11 mouse cellular contexts compared by ENCODE assay signal in genomic region chr11:117341218-117341617, GRCm38 (mm10).
DNase-seq lines count a peak whose midpoint lies in the region; ATAC-seq and TF ChIP-seq lines count a peak whose summit lies in the region.
"Had no signal": no experiment of that assay in that cellular context is flagged by ENCODE, and none has a peak within 500 bp of the region (broad histone marks: within the 10 kb centered on the region; RNA-seq: fewer than 3 reads in every experiment).

No protein-coding gene starts in this region.

- H3K4me1 ChIP-seq in ES-E14 (ENCODE audit: control insufficient read depth in 2 of 2, insufficient read depth in 2 of 2, low read length in 2 of 2, poor library complexity in 1 of 2), result peaks cover 12 to 48% of the 10 kb centered on the region in 2 experiments
- H3K4me1 ChIP-seq in forebrain, embryonic 13.5 days, result peaks cover 87% of the 10 kb centered on the region
- peaks cover 47% of the 10 kb centered on the region for H3K4me1 ChIP-seq in midbrain, embryonic 11.5 days (ENCODE audit: control insufficient read depth, insufficient read depth, low read length)
- peaks cover 76% of the 10 kb centered on the region for H3K4me1 ChIP-seq in heart, embryonic 11.5 days (ENCODE audit: control insufficient read depth, insufficient read depth, low read length)

- in situ Hi-C loops in ES-E14 (cut with MboI; ENCODE audit: low sequenced_read_pairs in 2 of 2, unreplicated experiment in 2 of 2), result no loop called here

- WGBS in forebrain, embryonic 13.5 days, result 5% methylated on average over 7 of the region's 7 CpGs
- WGBS in midbrain, embryonic 11.5 days, result 21% methylated on average over 7 of the region's 7 CpGs
- WGBS in heart, embryonic 11.5 days (ENCODE audit: insufficient replicate concordance), result 56% methylated on average over 7 of the region's 7 CpGs

- H3K4me3 ChIP-seq in ES-E14 (ENCODE audit: insufficient read depth in 1 of 2, low read depth in 1 of 2, low read length in 2 of 2, poor library complexity in 1 of 2, severe bottlenecking in 1 of 2), result peak overlapping the region; percentile 6 to 19; a peak in 3 of 4 replicates
- H3K4me3 ChIP-seq in forebrain, embryonic 13.5 days, result no peak overlapping the region
- no peak overlapping the region for H3K4me3 ChIP-seq in midbrain, embryonic 11.5 days (ENCODE audit: low read depth, low read length)
- no peak overlapping the region for H3K4me3 ChIP-seq in gastrocnemius, adult 2 months
- no peak overlapping the region for H3K4me3 ChIP-seq in heart, embryonic 11.5 days (ENCODE audit: low read depth, low read length)
- H3K4me3 ChIP-seq: heart, embryonic 15.5 days; stomach, embryonic 15.5 days had no signal

- peak; percentile 68 for ATAC-seq in forebrain, embryonic 13.5 days
- ATAC-seq in midbrain, embryonic 11.5 days (ENCODE audit: low FRiP score), result peak; percentile 64
- ATAC-seq in heart, embryonic 11.5 days (replicated peaks; ENCODE audit: insufficient number of reproducible peaks, low FRiP score, low TSS enrichment), result no peak

- H3K27me3 ChIP-seq in forebrain, embryonic 13.5 days, result no peaks in the 10 kb centered on the region
- H3K27me3 ChIP-seq in midbrain, embryonic 11.5 days (ENCODE audit: control insufficient read depth, insufficient read depth, low read length), result no peaks in the 10 kb centered on the region
- no peaks in the 10 kb centered on the region for H3K27me3 ChIP-seq in heart, embryonic 11.5 days (ENCODE audit: control insufficient read depth, insufficient read depth, low read length)
- H3K27me3 ChIP-seq: heart, embryonic 15.5 days; stomach, embryonic 15.5 days had no signal

- no peak overlapping the region for H3K27ac ChIP-seq in ES-E14 (ENCODE audit: insufficient read depth, low read depth, low read length, poor library complexity, severe bottlenecking)
- H3K27ac ChIP-seq in forebrain, embryonic 13.5 days, result peak overlapping the region; percentile 90
- peak overlapping the region; percentile 61; the same call in 1 of the 2 replicates for H3K27ac ChIP-seq in midbrain, embryonic 11.5 days (ENCODE audit: low read depth, low read length)
- H3K27ac ChIP-seq in gastrocnemius, adult 2 months, result no peak overlapping the region
- H3K27ac ChIP-seq in heart, embryonic 11.5 days (ENCODE audit: low read depth, low read length), result no peak overlapping the region; the same call in 1 of the 2 replicates
- H3K27ac ChIP-seq: heart, embryonic 15.5 days; stomach, embryonic 15.5 days had no signal

- intact Hi-C loops in gastrocnemius, adult 2 months (cut with DNase I), result no loop called here

- peak overlapping the region; percentile 37 for H3K4me2 ChIP-seq in forebrain, embryonic 13.5 days
- H3K4me2 ChIP-seq in midbrain, embryonic 11.5 days, result peak overlapping the region; percentile 6; the same call in 1 of the 2 replicates
- no peak overlapping the region for H3K4me2 ChIP-seq in heart, embryonic 11.5 days
- H3K4me2 ChIP-seq: heart, embryonic 15.5 days; stomach, embryonic 15.5 days had no signal

- DNase-seq in embryo, embryonic 10 days (ENCODE audit: low spot score), result peak; percentile 35
- no peak for DNase-seq in embryo, embryonic 9.5 days (ENCODE audit: extremely low spot score)
- DNase-seq in ES-E14 (ENCODE audit: low read depth, low spot score), result no peak
- no peak for DNase-seq in midbrain, embryonic 11.5 days (ENCODE audit: low spot score, missing footprints)
- DNase-seq in right cerebral cortex, postnatal 4 days, result no peak
- no peak for DNase-seq in gastrocnemius, adult 2 months
- DNase-seq: lung, adult 2 months had no signal

- no peaks in the 10 kb centered on the region for H3K9me3 ChIP-seq in ES-E14 (ENCODE audit: control insufficient read depth, insufficient read depth, low read depth, low read length)
- no peaks in the 10 kb centered on the region for H3K9me3 ChIP-seq in forebrain, embryonic 13.5 days (replicated peaks)
- no peaks in the 10 kb centered on the region for H3K9me3 ChIP-seq in midbrain, embryonic 11.5 days (ENCODE audit: control insufficient read depth, low read length)
- H3K9me3 ChIP-seq in heart, embryonic 11.5 days (replicated peaks; ENCODE audit: control insufficient read depth, low read length), result no peaks in the 10 kb centered on the region
- H3K9me3 ChIP-seq: heart, embryonic 15.5 days; stomach, embryonic 15.5 days had no signal

- TF ChIP-seq CTCF in gastrocnemius, adult 2 months (IDR thresholded peaks at IDR 0.05), result no peak

- H3K36me3 ChIP-seq in ES-E14 (ENCODE audit: control insufficient read depth, insufficient read depth, low read length, poor library complexity, severe bottlenecking), result no peaks in the 10 kb centered on the region; the same call in 1 of the 2 replicates
- 0 out of 2 replicates have a peak, but pooled peaks cover 11% of the 10 kb centered on the region for H3K36me3 ChIP-seq in forebrain, embryonic 13.5 days (ENCODE audit: poor library complexity, severe bottlenecking)
- no peaks in the 10 kb centered on the region for H3K36me3 ChIP-seq in midbrain, embryonic 11.5 days (ENCODE audit: control insufficient read depth, insufficient read depth, low read length)
- H3K36me3 ChIP-seq in heart, embryonic 11.5 days (ENCODE audit: control insufficient read depth, insufficient read depth, low read length), result no peaks in the 10 kb centered on the region
- H3K36me3 ChIP-seq: heart, embryonic 15.5 days; stomach, embryonic 15.5 days had no signal

- H3K9ac ChIP-seq in ES-E14 (ENCODE audit: insufficient read depth, low read depth, low read length, poor library complexity, severe bottlenecking), result no peak overlapping the region
- H3K9ac ChIP-seq in forebrain, embryonic 13.5 days, result peak overlapping the region; percentile 45; the same call in 1 of the 2 replicates
- H3K9ac ChIP-seq in midbrain, embryonic 11.5 days (ENCODE audit: low read length), result peak overlapping the region; percentile 20; the same call in 1 of the 2 replicates
- H3K9ac ChIP-seq in heart, embryonic 11.5 days (ENCODE audit: low read depth, low read length), result no peak overlapping the region
- H3K9ac ChIP-seq: heart, embryonic 15.5 days; stomach, embryonic 15.5 days had no signal

TF ChIP-seq in ES-E14, 5 proteins besides CTCF, POLR2A, EP300 and RAD21:
- no peak for TF ChIP-seq ZC3H11A (IDR thresholded peaks at IDR 0.05; ENCODE audit: borderline replicate concordance, low read depth, low read length)
- no peak for TF ChIP-seq HCFC1 (IDR thresholded peaks at IDR 0.05; ENCODE audit: borderline replicate concordance, insufficient read depth, low read length)
- TF ChIP-seq CHD2 (IDR thresholded peaks at IDR 0.05; ENCODE audit: low read depth, low read length), result no peak
- no peak for TF ChIP-seq ZNF384 (IDR thresholded peaks at IDR 0.05; ENCODE audit: low read depth, low read length)
- no peak for TF ChIP-seq MAFK (IDR thresholded peaks at IDR 0.05; ENCODE audit: insufficient read depth, low read depth, low read length)
TF ChIP-seq in ES-E14: peak in this region for 0.

Comparison
In these comparisons a context has a peak if more than half of its experiments do, and no peak if none do; other contexts are left out.
1. H3K27ac ChIP-seq: peak in forebrain, embryonic 13.5 days (single experiment) and midbrain, embryonic 11.5 days (single experiment); none in ES-E14 (single experiment), gastrocnemius, adult 2 months (single experiment) and heart, embryonic 11.5 days (single experiment).
2. H3K4me3 ChIP-seq: peak in ES-E14 (2 of 2); none in forebrain, embryonic 13.5 days (single experiment), midbrain, embryonic 11.5 days (single experiment), gastrocnemius, adult 2 months (single experiment) and heart, embryonic 11.5 days (single experiment).
3. H3K9ac ChIP-seq: peak in forebrain, embryonic 13.5 days (single experiment) and midbrain, embryonic 11.5 days (single experiment); none in ES-E14 (single experiment) and heart, embryonic 11.5 days (single experiment).